Mouse (Mus musculus): ENCODE results near the gene Wdfy1.

Gene Wdfy1

GRCm38 (mm10) chr1:79775927-79776458 lies at the start of gene Wdfy1, which contains the start of gene Mrpl44:
TSS of gene Wdfy1 (minus strand) at chr1:79776143.
TSS of gene Mrpl44 (plus strand) at chr1:79776018.
- peak; percentile 100 for DNase-seq (ENCODE audit: low spot score in 2 of 2)

- peak in 1 of 2 experiments; percentile 24 for DNase-seq (ENCODE audit: low spot score in 2 of 2)
These were observed 48.1 kb upstream of the Wdfy1 start for GRCm38 (mm10) chr1:79823951-79824633.

- peak; percentile 20 to 40 for DNase-seq (ENCODE audit: low spot score in 2 of 2)
These were observed 47.0 kb upstream of the Wdfy1 start for GRCm38 (mm10) chr1:79822806-79823525.

- DNase-seq (ENCODE audit: low spot score in 2 of 2), result peak in 1 of 2 experiments; percentile 35
These were observed 43.4 kb upstream of the Wdfy1 start for GRCm38 (mm10) chr1:79819296-79819879.

- DNase-seq (ENCODE audit: low spot score in 2 of 2), result no peak
These were observed 39.5 kb upstream of the Wdfy1 start for GRCm38 (mm10) chr1:79815446-79815845.

GRCm38 (mm10) chr1:79809447-79809846 lies 33.5 kb upstream of the Wdfy1 start:
- no peak for DNase-seq (ENCODE audit: low spot score in 2 of 2)

GRCm38 (mm10) chr1:79806865-79807264 lies 30.9 kb upstream of the Wdfy1 start:
- DNase-seq (ENCODE audit: low spot score in 2 of 2), result no peak

GRCm38 (mm10) chr1:79803614-79804013 lies 27.7 kb upstream of the Wdfy1 start:
- no peak for DNase-seq (ENCODE audit: low spot score in 2 of 2)

- DNase-seq (ENCODE audit: low spot score in 2 of 2), result no peak
These were observed 27.0 kb upstream of the Wdfy1 start for GRCm38 (mm10) chr1:79802858-79803427.

- DNase-seq (ENCODE audit: low spot score in 2 of 2), result no peak
These were observed 21.1 kb upstream of the Wdfy1 start for GRCm38 (mm10) chr1:79797084-79797483.

GRCm38 (mm10) chr1:79786267-79786927 lies 10.5 kb upstream of the Wdfy1 start:
- DNase-seq (ENCODE audit: low spot score in 2 of 2), result peak; percentile 37 to 56

- no peak for DNase-seq (ENCODE audit: low spot score in 2 of 2)
These were observed 6.5 kb upstream of the Wdfy1 start for GRCm38 (mm10) chr1:79782433-79782832.

- DNase-seq (ENCODE audit: low spot score in 2 of 2), result no peak
These were observed 2.1 kb upstream of the Wdfy1 start for GRCm38 (mm10) chr1:79778011-79778410.

GRCm38 (mm10) chr1:79774164-79774780 lies 1.7 kb downstream of the Wdfy1 start:
- DNase-seq (ENCODE audit: low spot score in 2 of 2), result no peak

- no peak for DNase-seq (ENCODE audit: low spot score in 2 of 2)
These were observed 7.7 kb downstream of the Wdfy1 start for GRCm38 (mm10) chr1:79768231-79768630.

- DNase-seq (ENCODE audit: low spot score in 2 of 2), result no peak
These were observed 11.5 kb downstream of the Wdfy1 start for GRCm38 (mm10) chr1:79764483-79764882.

GRCm38 (mm10) chr1:79764031-79764430 lies 11.9 kb downstream of the Wdfy1 start:
- no peak for DNase-seq (ENCODE audit: low spot score in 2 of 2)

- DNase-seq (ENCODE audit: low spot score in 2 of 2), result no peak
These were observed 13.4 kb downstream of the Wdfy1 start for GRCm38 (mm10) chr1:79762282-79763250.

GRCm38 (mm10) chr1:79761917-79762271 lies 14.0 kb downstream of the Wdfy1 start:
- DNase-seq (ENCODE audit: low spot score in 2 of 2), result no peak

Measured in right cerebral cortex, adult 2 months (tissue).